Mouse (Mus musculus) bone marrow macrophage, adult 2 months (primary cell): ENCODE data around the gene Sec1.

ENCODE experiments used
- CTCF ChIP-seq: IDR thresholded peaks from 2 replicates; pipeline ENCODE4 v1.5.1; 2012; ENCODE audit warnings: low read depth, mild to moderate bottlenecking, low read length, moderate library complexity
- POLR2A ChIP-seq: IDR thresholded peaks from 2 replicates; pipeline ENCODE4 v1.6.1; 2012; ENCODE audit warnings: mild to moderate bottlenecking, low read depth, low read length, borderline replicate concordance

DNA sequence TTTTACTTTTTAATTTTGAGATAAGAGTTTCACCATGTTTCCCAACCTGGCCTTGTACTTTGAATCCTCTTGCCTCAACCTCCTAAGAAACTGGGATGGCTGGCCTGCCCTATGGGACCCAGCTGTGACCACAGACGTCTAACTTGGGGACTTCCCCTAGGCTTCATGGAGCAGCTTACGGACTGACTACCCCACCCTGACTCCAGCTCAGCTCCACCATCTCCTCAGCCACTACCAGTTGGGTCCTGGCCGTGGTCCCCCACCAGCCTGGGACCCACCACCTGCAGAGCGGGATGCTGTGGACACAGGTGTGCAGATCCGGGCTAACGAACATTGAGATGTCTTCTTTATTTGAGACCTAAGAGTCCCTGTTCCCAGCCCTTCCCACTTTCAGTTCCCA is 56.5 kb downstream of the Sec1 start:
- TF ChIP-seq CTCF (no peak), POLR2A (no peak)
